Mouse (Mus musculus) forebrain, embryonic 15.5 days (tissue): ENCODE results near the gene Bnipl. TPM values are rescaled to one million over a fixed set of nuclear protein-coding genes. Genes with fewer than 3 reads are reported as not detected.

Source experiments
- ATAC-seq: fragments of 200-750 bp; cut with Nextera tagmentation; replicated peaks from 2 replicates; pipeline ENCODE4 v1.8.0; 2017; ENCODE audit warnings: mild to moderate bottlenecking, moderate TSS enrichment, moderate library complexity
- H3K27ac ChIP-seq: fragments of 300-500 bp; sonication (generic); replicated peaks from 2 replicates; pipeline ENCODE4 v1.5.1; 2015; ENCODE audit warnings: mild to moderate bottlenecking, inconsistent platforms
- H3K27me3 ChIP-seq: fragments of 300-500 bp; sonication (generic); 2 replicates; pipeline ENCODE4 v1.6.1; 2015; ENCODE audit warnings: inconsistent platforms
- H3K36me3 ChIP-seq: fragments of 300-500 bp; sonication (generic); 2 replicates; pipeline ENCODE4 v1.6.1; 2015; ENCODE audit warnings: mild to moderate bottlenecking, inconsistent platforms
- H3K4me1 ChIP-seq: fragments of 300-500 bp; sonication (generic); 2 replicates; pipeline ENCODE4 v1.6.1; 2015; ENCODE audit warnings: inconsistent platforms
- H3K4me2 ChIP-seq: fragments of 300-500 bp; sonication (generic); replicated peaks from 2 replicates; pipeline ENCODE4 v1.6.1; 2015; ENCODE audit warnings: mild to moderate bottlenecking, inconsistent platforms
- H3K4me3 ChIP-seq: fragments of 300-500 bp; sonication (generic); 2 replicates; pipeline ENCODE4 v1.5.1; 2015; ENCODE audit warnings: mild to moderate bottlenecking, inconsistent platforms
- H3K9ac ChIP-seq: fragments of 300-500 bp; sonication (generic); replicated peaks from 2 replicates; pipeline ENCODE4 v1.6.1; 2015; ENCODE audit warnings: mild to moderate bottlenecking, inconsistent platforms
- H3K9me3 ChIP-seq: fragments of 300-500 bp; sonication (generic); 2 replicates; pipeline ENCODE4 v1.6.1; 2016; ENCODE audit warnings: inconsistent platforms
- WGBS: fragments of 180-500 bp; shearing (Covaris S2); methylation state at CpG from one replicate; pipeline ENCODE4 v1.1.7; 2015; ENCODE audit warnings: mixed read lengths; 5-methylcytosine and 5-hydroxymethylcytosine counted together
- polyA plus RNA-seq: library from polyadenylated mRNA; unstranded; fragments of >200 nt; fragmentation: Nextera tagmentation; extraction: Ambion mirVana; gene quantifications from 2 replicates; pipeline ENCODE4 v1.2.1, GENCODE M21; 2015

Gene Bnipl
- polyA plus RNA-seq, 1 experiment from 2014 or later = not detected

DNA sequence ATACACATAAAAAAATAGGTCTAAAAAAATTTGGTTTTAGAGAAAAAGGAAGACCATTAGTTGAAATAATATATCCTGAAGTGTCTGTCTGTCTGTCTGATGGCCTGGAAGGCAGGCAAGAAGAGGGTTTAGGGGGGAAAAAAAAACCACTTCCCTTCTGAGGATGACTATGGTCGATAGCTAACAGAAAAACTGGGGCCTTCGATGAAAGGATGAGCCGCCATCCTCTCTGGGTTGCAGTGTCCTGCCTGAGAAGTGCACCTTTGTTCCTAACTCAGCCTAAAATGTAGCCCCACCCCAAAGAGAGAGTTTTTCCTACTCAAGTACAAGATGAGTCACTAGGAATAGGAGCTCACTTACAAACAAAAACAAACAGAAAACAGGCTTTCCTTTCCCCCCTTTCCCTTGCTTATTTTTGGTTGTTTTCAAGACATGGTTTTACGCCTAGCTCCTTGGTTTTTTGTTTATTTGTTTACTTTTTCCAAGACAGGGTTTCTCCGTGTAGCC lies 25.5 kb upstream of the Bnipl start:
- no peak for ATAC-seq
- Histone ChIP-seq H3K4me1 (peaks cover 14% of the 10 kb centered on the region), H3K4me3 (no peak overlapping the region), H3K27ac (no peak overlapping the region), H3K4me2 (no peak overlapping the region), H3K27me3 (no peaks in the 10 kb centered on the region), H3K9me3 (no peaks in the 10 kb centered on the region), H3K9ac (no peak overlapping the region), H3K36me3 (no peaks in the 10 kb centered on the region)
- 85% methylated on average over 5 of the region's 5 CpGs for WGBS

DNA sequence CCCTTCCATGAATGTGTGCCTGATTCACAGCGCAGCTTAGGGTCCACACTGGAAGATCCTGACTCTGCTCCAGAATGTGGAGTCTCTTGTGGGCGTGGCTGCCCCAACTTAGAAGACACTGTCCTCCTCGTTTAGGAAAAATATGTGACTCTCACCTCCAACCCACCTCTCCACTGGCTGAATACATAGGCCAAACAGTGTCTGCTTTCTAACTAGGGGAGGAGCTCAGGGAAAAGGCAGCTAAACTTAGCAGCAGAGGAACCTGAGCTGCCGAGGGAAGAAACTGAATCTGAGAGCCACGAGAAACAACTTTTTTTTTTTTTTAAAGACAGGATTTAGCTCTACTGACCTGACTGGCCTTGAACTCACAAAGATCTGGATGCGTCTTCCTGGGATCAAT lies 24.2 kb upstream of the Bnipl start:
- H3K27ac ChIP-seq = no peak overlapping the region
- ATAC-seq = no peak
- H3K4me1 ChIP-seq = 0 out of 2 replicates have a peak, but pooled peaks cover 4% of the 10 kb centered on the region
- H3K27me3 ChIP-seq = no peaks in the 10 kb centered on the region
- H3K4me2 ChIP-seq = no peak overlapping the region
- no peaks in the 10 kb centered on the region for H3K36me3 ChIP-seq
- H3K9me3 ChIP-seq = no peaks in the 10 kb centered on the region
- 81% methylated on average over 6 of the region's 6 CpGs for WGBS
- no peak overlapping the region for H3K9ac ChIP-seq
- no peak overlapping the region for H3K4me3 ChIP-seq

DNA sequence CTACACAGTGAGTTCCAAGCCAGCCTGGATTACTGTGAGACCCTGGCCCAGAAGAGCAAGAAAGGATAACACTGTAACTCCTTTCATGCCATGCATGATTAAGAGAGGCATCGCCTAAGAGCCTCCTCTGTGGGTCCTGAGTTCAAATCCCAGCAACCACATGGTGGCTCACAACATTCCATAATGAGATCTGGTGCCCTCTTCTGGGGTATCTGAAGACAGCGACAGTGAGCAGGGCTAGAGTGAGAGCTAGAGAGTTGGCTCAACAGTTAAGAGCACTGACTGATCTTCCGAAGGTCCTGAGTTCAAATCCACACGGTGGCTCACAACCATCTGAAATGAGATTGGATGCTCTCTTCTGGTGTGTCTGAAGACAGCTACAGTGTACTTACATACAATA lies 23.5 kb upstream of the Bnipl start:
- no peak for ATAC-seq
- WGBS = 92% methylated on average over 4 of the region's 4 CpGs
- H3K27me3 ChIP-seq = no peaks in the 10 kb centered on the region

DNA sequence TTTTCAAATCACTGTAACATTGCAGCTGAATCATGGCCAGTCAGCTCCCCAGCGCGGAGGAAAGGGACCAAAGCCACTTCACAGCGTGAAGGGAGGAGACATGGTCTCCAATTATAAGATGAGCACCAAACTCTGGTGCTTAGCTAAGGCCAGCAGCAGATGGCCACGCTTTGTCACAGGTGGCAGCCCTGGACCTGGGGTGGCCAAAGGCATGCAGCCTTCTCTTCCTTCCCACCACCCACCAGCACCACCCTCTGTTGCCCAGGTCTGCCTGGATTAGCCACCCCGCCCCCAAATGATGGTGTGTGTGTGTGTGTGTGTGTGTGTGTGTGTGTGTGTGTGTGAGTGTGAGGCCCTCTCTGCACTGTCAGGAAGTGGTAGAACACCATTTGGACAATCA lies 22.5 kb upstream of the Bnipl start:
- H3K9me3 ChIP-seq = no peaks in the 10 kb centered on the region
- no peaks in the 10 kb centered on the region for H3K4me1 ChIP-seq
- no peaks in the 10 kb centered on the region for H3K27me3 ChIP-seq
- 84% methylated on average over 5 of the region's 5 CpGs for WGBS
- no peak overlapping the region for H3K4me2 ChIP-seq
- ATAC-seq = no peak
- H3K36me3 ChIP-seq = 0 out of 2 replicates have a peak, but pooled peaks cover 3% of the 10 kb centered on the region
- H3K4me3 ChIP-seq = no peak overlapping the region
- H3K27ac ChIP-seq = no peak overlapping the region
- H3K9ac ChIP-seq = no peak overlapping the region

More for the DNA sequence above, 23.5 kb upstream of the Bnipl start:
- Histone ChIP-seq H3K4me2 (no peak overlapping the region), H3K27ac (no peak overlapping the region), H3K4me3 (no peak overlapping the region), H3K9me3 (no peaks in the 10 kb centered on the region), H3K4me1 (no peaks in the 10 kb centered on the region), H3K36me3 (no peaks in the 10 kb centered on the region), H3K9ac (no peak overlapping the region)

DNA sequence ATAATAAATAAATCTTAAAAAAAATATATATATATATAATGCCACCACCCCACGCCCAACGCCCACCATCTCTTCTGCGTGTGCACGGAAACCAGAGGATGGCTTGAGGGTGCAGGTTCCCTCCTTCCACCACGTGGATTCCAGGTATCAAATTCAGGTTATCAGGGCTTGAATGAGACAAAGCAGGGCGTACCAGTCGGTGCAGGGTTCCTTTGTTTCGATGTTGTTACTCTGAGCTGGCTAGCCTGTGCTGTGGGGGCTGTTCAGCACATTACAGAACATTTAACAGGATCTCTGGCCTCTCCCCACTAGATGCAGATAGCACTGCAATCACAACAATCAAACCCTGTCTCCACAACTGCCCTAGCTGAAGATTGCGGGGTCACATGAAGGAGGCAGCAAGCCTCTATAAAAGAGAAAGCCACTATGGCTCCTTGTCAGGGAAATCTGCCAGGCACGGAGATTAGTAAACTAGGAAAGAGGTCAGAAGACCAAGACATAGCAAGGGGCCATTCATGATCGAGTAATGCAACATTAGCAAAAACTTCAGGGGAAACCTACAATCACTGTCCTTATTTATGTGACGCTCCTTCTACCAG lies 19.9 kb upstream of the Bnipl start:
- WGBS = 84% methylated on average over 12 of the region's 12 CpGs
- no peak overlapping the region for H3K27ac ChIP-seq
- no peak for ATAC-seq

DNA sequence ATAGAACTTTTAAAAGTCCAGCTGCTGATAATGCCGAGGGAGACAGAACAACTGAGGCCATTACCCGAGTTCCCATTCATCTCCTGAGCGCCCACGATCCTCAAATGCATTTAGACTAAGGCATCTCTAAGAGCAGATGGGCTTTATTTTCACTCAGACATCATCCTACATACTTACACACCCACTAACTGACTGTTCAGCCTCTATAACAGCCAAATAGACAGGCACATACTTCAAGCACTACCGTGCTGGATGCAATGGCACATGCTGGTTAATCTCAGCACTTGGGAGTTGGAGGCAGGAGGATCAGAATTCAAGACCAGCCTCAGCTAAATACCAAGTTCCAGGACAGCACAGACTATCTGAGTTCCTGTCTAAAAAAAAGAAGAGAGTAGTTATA lies 18.8 kb upstream of the Bnipl start:
- no peak overlapping the region for H3K27ac ChIP-seq
- no peak overlapping the region for H3K4me3 ChIP-seq
- H3K9me3 ChIP-seq = no peaks in the 10 kb centered on the region
- H3K9ac ChIP-seq = no peak overlapping the region
- H3K4me1 ChIP-seq = no peaks in the 10 kb centered on the region
- 86% methylated on average over 5 of the region's 5 CpGs for WGBS
- ATAC-seq = no peak
- H3K4me2 ChIP-seq = no peak overlapping the region
- H3K36me3 ChIP-seq = peaks cover 26% of the 10 kb centered on the region
- H3K27me3 ChIP-seq = no peaks in the 10 kb centered on the region

More for the DNA sequence above, 19.9 kb upstream of the Bnipl start:
- Histone ChIP-seq H3K4me3 (no peak overlapping the region), H3K4me2 (no peak overlapping the region), H3K9me3 (no peaks in the 10 kb centered on the region), H3K27me3 (no peaks in the 10 kb centered on the region), H3K9ac (no peak overlapping the region), H3K36me3 (peaks cover 20% of the 10 kb centered on the region), H3K4me1 (no peaks in the 10 kb centered on the region)

DNA sequence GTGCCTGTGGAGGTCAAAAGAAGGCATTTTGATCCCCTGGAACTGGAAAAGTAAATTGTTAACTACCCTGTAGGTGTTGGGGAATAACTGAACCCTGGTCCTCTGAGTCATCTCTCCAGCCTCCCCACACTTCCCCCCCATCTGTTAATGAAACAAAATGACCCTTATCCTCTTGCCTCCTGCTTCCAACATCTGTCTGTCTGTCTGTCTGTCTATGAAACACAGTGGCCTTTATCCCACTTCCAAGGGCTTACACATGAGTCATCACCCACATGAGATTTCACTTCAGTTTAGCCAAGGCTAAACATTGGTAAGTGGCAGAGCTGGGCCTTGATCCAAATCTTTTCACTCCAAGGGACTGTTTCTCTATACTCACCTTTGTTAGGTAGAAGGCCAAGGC lies 16.9 kb upstream of the Bnipl start:
- no peak overlapping the region for H3K4me3 ChIP-seq
- no peaks in the 10 kb centered on the region for H3K4me1 ChIP-seq
- H3K27me3 ChIP-seq = no peaks in the 10 kb centered on the region
- no peaks in the 10 kb centered on the region for H3K9me3 ChIP-seq
- H3K4me2 ChIP-seq = no peak overlapping the region
- no peak overlapping the region for H3K27ac ChIP-seq
- ATAC-seq = no peak
- H3K9ac ChIP-seq = no peak overlapping the region
- peaks cover 41% of the 10 kb centered on the region for H3K36me3 ChIP-seq

DNA sequence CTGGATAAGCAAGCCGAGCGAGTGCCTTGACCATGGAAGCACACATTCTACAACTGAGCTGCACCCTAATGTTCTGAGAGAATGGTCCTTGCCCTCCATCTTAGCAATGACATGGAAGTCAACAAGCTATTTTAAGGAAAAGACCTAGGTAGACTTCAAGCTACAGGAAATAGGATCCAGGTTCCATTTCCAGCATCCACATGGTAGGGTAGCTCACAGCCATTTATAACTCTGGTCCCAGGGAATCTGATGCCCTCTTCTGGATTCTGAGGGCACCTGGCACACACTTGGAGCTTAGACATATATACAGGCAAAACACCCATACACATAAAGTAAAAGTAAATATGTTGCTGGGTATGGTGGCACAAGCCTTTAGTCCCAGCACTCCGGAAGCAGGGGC lies 15.1 kb upstream of the Bnipl start:
- H3K9ac ChIP-seq = no peak overlapping the region
- WGBS = 97% methylated on average over 3 of the region's 3 CpGs
- H3K36me3 ChIP-seq = peaks cover 57% of the 10 kb centered on the region
- H3K4me1 ChIP-seq = no peaks in the 10 kb centered on the region
- no peaks in the 10 kb centered on the region for H3K9me3 ChIP-seq
- no peak overlapping the region for H3K4me2 ChIP-seq
- H3K27ac ChIP-seq = no peak overlapping the region
- no peaks in the 10 kb centered on the region for H3K27me3 ChIP-seq
- no peak for ATAC-seq
- no peak overlapping the region for H3K4me3 ChIP-seq

DNA sequence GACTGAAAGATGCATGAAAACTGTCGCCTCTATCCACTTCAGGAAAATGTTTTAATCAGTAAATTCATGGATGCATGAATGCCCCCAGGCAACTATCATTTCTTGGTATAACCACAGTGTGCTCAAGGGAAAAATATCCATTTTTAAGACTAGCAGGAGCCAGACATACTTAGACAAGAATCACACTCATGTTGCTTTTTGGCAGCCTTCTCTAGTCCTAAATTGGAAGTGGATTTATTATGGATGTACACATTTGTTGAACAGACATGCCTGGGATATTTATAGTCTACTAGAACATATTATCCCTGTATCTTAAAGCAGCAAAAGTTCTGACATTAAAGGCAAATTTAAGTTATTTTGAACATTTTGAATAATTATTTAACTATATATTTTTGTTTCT lies 13.7 kb upstream of the Bnipl start:
- Histone ChIP-seq H3K4me3 (no peak overlapping the region), H3K27me3 (no peaks in the 10 kb centered on the region), H3K4me1 (no peaks in the 10 kb centered on the region), H3K9ac (no peak overlapping the region), H3K4me2 (no peak overlapping the region), H3K9me3 (no peaks in the 10 kb centered on the region), H3K27ac (no peak overlapping the region), H3K36me3 (peaks cover 65% of the 10 kb centered on the region)
- 94% methylated on average over 1 of the region's 1 CpGs for WGBS
- no peak for ATAC-seq

DNA sequence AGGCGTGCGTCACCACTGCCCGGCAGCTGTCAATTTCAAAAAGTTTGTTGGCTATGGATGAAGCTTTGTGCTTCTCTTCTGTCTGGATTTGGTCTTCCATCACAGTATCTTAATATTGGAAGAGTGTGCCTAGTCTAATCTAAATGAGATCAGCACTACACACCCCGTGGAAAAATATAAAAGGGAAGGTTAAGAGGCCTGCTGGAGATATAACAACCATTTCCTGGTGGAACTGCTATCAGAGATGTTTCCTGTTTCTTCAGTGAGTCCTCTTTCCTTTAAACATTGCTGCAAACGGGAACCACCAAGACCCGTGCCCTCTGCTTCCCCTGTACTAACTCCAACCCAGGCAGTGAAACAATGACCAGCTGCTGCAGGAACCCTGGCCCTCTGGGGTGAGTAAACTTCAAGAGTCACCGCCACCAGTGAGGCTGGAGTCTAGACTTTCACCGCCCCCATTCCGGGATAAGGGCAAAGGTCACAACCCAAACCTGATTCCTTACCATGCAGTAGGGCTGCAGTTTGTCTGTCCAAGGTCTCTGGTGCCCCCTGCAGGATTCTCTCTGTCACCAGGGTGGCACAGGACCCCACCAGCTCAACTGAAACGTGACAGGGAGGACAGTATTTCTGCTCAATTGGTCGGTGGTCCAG lies 12.2 kb upstream of the Bnipl start:
- no peaks in the 10 kb centered on the region for H3K9me3 ChIP-seq
- H3K4me2 ChIP-seq = no peak overlapping the region
- no peak overlapping the region for H3K4me3 ChIP-seq
- H3K27me3 ChIP-seq = no peaks in the 10 kb centered on the region
- H3K36me3 ChIP-seq = peaks cover 77% of the 10 kb centered on the region
- H3K4me1 ChIP-seq = no peaks in the 10 kb centered on the region
- WGBS = 52% methylated on average over 11 of the region's 11 CpGs
- H3K27ac ChIP-seq = no peak overlapping the region
- ATAC-seq = no peak
- no peak overlapping the region for H3K9ac ChIP-seq

DNA sequence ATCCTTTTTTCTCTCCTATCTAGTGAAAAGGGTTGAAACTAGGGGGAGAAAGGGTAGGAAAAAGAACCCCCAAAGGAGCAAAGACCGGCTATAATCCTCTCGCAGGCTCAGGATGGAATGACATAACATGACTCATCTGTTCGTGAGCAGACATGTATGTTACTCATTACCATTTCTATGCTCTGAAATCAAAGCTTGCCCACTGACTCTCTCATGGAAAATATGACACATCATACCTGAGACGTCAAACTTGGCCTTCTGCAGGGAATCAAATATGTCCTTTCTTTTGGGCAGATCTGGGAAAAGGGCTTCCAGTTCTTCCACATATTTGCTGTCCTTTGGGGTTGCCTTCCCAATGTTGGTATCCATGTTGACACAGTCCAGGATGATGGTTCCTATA lies 11.0 kb upstream of the Bnipl start:
- WGBS = 94% methylated on average over 4 of the region's 4 CpGs
- peaks cover 79% of the 10 kb centered on the region for H3K36me3 ChIP-seq
- no peak overlapping the region for H3K4me2 ChIP-seq
- H3K27me3 ChIP-seq = no peaks in the 10 kb centered on the region
- H3K4me3 ChIP-seq = no peak overlapping the region
- H3K9ac ChIP-seq = no peak overlapping the region
- no peak overlapping the region for H3K27ac ChIP-seq
- no peaks in the 10 kb centered on the region for H3K9me3 ChIP-seq
- no peak for ATAC-seq
- H3K4me1 ChIP-seq = no peaks in the 10 kb centered on the region

DNA sequence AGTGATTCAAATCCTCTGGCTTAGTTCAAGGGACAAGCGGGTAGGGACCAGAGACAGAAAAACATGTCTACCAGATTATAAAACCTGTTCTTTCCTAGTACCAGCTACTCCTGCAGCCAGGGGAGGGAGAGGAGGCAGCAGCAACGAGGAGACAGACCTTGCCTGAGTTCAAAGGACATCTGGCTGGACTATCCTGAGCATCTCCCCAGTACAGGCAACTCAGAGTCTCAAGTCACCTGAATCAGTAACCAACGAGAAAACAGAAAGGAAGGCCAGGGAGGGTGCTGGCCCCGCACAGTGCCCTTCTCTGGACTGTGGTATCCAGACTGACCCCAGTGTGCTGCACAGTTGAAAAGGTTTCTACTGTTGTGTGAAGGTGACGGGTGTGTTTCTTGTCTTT lies 5.9 kb upstream of the Bnipl start:
- Histone ChIP-seq H3K4me1 (no peaks in the 10 kb centered on the region), H3K36me3 (peaks cover 75% of the 10 kb centered on the region)

DNA sequence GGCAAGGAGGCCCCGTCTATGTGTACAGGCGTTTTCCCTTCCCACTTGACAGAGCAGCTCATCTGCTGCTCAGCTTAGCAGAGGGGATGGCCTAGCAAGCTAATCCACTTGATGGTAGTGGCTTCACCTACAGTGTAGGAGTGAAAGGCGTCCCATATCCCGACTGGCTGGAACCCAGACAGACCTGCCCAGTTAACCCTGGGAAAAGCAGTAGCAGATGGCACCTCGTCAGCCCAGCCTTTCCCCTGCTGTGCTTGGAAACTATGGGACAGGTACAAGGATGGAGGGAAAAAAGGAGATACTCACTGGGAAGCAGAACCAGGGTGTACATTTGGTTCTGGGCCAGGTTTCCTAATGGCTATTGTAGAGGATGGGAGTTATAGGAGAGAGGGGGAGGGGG lies 632 bp downstream of the Bnipl start:
- Histone ChIP-seq H3K36me3 (peaks cover 16% of the 10 kb centered on the region; the same call in 1 of the 2 replicates), H3K27me3 (no peaks in the 10 kb centered on the region), H3K4me3 (no peak overlapping the region), H3K4me2 (no peak overlapping the region), H3K4me1 (no peaks in the 10 kb centered on the region), H3K9me3 (no peaks in the 10 kb centered on the region), H3K27ac (no peak overlapping the region), H3K9ac (no peak overlapping the region)
- ATAC-seq = no peak
- 78% methylated on average over 5 of the region's 5 CpGs for WGBS

More for the DNA sequence above, 5.9 kb upstream of the Bnipl start:
- no peak for ATAC-seq
- Histone ChIP-seq H3K4me3 (no peak overlapping the region), H3K27me3 (no peaks in the 10 kb centered on the region), H3K9me3 (no peaks in the 10 kb centered on the region), H3K27ac (no peak overlapping the region), H3K9ac (no peak overlapping the region), H3K4me2 (no peak overlapping the region)
- 90% methylated on average over 5 of the region's 5 CpGs for WGBS
